Mouse (Mus musculus): ENCODE measurements around the gene Syne2. TPM values are rescaled to one million over a fixed set of nuclear protein-coding genes. Genes with fewer than 3 reads are reported as not detected.

Syne2 gene
- polyA plus RNA-seq, 1 experiment from 2014 or later: 80.1 TPM

DNA sequence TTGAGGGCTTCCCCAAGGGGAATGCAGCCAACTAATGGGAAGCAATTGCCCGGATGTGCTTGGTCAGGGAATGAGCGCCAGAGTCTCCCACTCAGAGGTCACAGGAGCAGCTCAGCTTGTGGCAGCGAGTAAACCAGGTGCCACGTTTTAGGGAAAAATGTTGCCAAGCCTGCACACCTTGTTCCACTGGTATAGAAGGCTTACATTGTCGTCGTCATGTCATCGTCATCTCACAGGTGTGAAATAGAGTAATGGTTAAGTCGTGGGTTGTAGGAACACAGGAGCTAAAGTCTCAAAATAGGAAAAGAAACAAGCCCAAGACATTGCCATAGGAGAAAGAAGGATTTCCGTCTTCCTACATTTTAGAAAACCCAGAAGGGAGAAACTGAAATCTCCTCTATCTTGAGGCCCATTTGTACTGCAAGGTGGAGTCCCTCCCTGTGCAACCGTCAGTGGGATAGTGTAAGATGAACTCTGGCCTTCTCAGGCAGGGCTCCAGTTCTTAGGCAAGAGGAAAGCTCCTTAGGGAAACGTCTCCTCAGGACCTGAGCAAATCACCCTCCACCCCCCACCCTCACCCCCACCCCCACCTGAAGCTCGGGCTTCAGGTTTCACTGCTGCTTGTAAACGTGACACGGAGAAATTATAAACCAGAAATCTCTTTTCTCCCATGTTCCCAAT lies 263.1 kb downstream of the Syne2 start:
- ATAC-seq (ENCODE audit: low FRiP score) (no peak; the same call in 1 of the 2 replicates), DNase-seq (ENCODE audit: low spot score, missing footprints) (no peak)
- Histone ChIP-seq H3K9ac (ENCODE audit: low read length) (peak overlapping the region; percentile 46), H3K4me1 (ENCODE audit: control insufficient read depth, insufficient read depth, low read length) (peaks cover 8% of the 10 kb centered on the region), H3K4me3 (ENCODE audit: low read depth, low read length) (no peak overlapping the region), H3K9me3 (ENCODE audit: control insufficient read depth, low read length) (no peaks in the 10 kb centered on the region), H3K36me3 (ENCODE audit: control insufficient read depth, insufficient read depth, low read length) (peaks cover 9% of the 10 kb centered on the region; the same call in 1 of the 2 replicates), H3K27ac (ENCODE audit: low read depth, low read length) (no peak overlapping the region), H3K27me3 (ENCODE audit: control insufficient read depth, insufficient read depth, low read length) (no peaks in the 10 kb centered on the region), H3K4me2 (peak overlapping the region; percentile 46)
- WGBS: 49% methylated on average over 14 of the region's 14 CpGs

DNA sequence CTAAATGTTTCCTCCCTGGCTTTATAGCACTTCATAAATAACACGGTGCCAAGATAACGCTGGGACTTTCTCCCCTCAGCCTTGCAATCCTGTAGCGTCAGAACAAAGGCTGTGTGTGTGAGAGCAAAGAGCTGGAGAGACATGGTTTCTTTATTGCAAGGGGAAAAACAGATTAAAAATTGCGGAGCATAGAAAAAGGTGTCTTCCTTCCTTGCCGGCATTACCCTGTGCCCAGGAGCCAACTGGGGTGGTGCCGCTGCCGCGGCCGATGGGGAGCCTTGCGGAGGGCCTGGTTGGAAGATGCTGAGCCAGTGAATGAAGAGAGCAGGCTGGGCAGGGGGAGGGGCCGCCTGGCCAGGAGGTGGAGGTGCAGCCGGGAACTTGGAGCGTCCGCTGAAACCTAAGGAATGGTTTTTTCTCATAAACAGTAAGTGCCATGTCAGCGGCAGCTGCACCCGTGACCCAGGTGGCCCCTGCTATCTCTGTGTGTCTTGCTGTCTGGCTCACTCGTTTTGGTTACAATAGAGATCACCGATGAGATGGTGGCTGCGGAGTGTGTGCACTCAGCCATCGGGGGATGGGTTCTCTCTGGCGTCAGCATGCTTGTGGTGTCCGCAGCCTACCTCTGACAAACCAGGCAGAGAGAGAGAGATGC lies 263.8 kb downstream of the Syne2 start:
- peak overlapping the region; percentile 21 for H3K4me3 ChIP-seq (ENCODE audit: low read depth, low read length)
- ATAC-seq (ENCODE audit: low FRiP score) (peak; percentile 90), DNase-seq (ENCODE audit: low spot score, missing footprints) (peak; percentile 93)
- peaks cover 9% of the 10 kb centered on the region; the same call in 1 of the 2 replicates for H3K36me3 ChIP-seq (ENCODE audit: control insufficient read depth, insufficient read depth, low read length)
- peak overlapping the region; percentile 46 for H3K9ac ChIP-seq (ENCODE audit: low read length)
- H3K4me1 ChIP-seq (ENCODE audit: control insufficient read depth, insufficient read depth, low read length): peaks cover 8% of the 10 kb centered on the region
- H3K4me2 ChIP-seq: peak overlapping the region; percentile 46
- no peak overlapping the region; the same call in 1 of the 2 replicates for H3K27ac ChIP-seq (ENCODE audit: low read depth, low read length)
- 7% methylated on average over 22 of the region's 22 CpGs for WGBS
- H3K27me3 ChIP-seq (ENCODE audit: control insufficient read depth, insufficient read depth, low read length): no peaks in the 10 kb centered on the region
- H3K9me3 ChIP-seq (ENCODE audit: control insufficient read depth, low read length): no peaks in the 10 kb centered on the region

DNA sequence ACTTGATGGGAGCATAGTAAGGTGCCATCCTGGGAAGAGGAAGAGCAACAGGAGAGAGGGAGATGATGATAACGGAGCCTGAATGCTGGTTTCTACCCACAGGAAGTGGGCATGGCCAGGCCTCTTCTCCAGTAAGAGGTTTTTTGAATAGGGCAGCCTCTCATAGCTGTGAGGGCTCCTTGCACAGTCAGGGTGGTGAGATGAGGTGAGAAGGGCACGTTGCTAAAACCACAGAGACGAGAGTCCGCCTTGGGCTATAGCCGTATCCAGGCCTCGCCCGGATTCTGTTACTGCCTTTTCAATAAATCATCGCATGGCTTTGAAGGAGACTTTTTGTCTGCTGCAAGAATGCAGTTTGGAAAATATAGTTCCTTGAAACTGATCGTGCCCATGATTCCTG lies 267.1 kb downstream of the Syne2 start:
- Histone ChIP-seq H3K27me3 (ENCODE audit: control insufficient read depth, insufficient read depth, low read length) (no peaks in the 10 kb centered on the region), H3K4me2 (no peak overlapping the region), H3K4me3 (ENCODE audit: low read depth, low read length) (no peak overlapping the region), H3K9me3 (ENCODE audit: control insufficient read depth, low read length) (no peaks in the 10 kb centered on the region), H3K27ac (ENCODE audit: low read depth, low read length) (no peak overlapping the region), H3K4me1 (ENCODE audit: control insufficient read depth, insufficient read depth, low read length) (peaks cover 8% of the 10 kb centered on the region), H3K9ac (ENCODE audit: low read length) (no peak overlapping the region), H3K36me3 (ENCODE audit: control insufficient read depth, insufficient read depth, low read length) (no peaks in the 10 kb centered on the region; the same call in 1 of the 2 replicates)
- ATAC-seq (ENCODE audit: low FRiP score) (no peak), DNase-seq (ENCODE audit: low spot score, missing footprints) (no peak)
- 88% methylated on average over 9 of the region's 9 CpGs for WGBS

DNA sequence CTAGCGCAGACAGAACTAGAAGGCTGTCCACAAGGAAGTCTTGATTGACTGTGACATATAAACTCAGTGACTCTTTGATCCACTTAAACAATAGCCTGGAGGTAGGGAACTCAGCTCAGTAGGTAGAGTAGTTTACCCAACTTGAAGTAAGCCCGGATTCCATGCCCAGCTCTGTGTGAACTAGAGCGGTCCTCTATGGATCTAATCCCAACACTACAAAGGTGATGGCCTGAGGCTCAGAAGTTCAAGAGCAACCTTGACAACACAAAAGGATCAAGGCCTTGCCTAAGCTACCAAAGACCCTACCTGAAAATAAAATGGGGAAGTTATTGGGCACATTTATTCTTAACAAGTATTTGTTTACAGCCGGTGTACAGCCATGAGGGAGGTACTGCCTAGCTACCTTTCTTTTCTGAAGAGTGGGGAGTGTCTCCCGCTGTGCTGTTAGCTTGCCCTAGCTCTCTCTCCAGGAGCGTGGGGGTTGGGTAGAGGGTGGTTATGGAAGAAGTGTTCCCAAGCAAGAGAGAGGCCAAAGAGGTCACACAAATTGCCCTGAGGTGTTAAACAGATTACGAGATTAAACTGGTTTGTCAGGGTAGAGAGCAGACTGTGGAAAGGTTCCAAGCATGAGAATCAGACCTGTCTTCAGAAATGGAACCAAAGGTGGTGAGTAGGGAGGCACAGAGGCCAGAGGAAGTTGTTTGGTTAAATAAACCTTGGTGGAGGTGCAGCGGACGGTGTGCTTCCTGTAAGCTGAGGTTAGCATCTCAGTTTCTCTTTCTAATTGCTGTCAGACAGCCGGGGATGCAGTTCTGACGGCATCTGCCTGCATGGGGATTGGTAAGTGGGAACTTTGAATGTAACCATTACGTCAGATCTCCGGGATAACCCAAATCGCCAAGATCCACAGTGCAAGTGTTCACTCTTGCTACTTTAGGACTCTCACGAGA lies 268.3 kb downstream of the Syne2 start:
- Histone ChIP-seq H3K4me1 (ENCODE audit: control insufficient read depth, insufficient read depth, low read length) (peaks cover 6% of the 10 kb centered on the region), H3K36me3 (ENCODE audit: control insufficient read depth, insufficient read depth, low read length) (no peaks in the 10 kb centered on the region; the same call in 1 of the 2 replicates), H3K27ac (ENCODE audit: low read depth, low read length) (no peak overlapping the region), H3K4me2 (no peak overlapping the region), H3K9me3 (ENCODE audit: control insufficient read depth, low read length) (no peaks in the 10 kb centered on the region), H3K27me3 (ENCODE audit: control insufficient read depth, insufficient read depth, low read length) (no peaks in the 10 kb centered on the region), H3K4me3 (ENCODE audit: low read depth, low read length) (no peak overlapping the region), H3K9ac (ENCODE audit: low read length) (no peak overlapping the region)
- 75% methylated on average over 15 of the region's 15 CpGs for WGBS
- no peak for DNase-seq (ENCODE audit: low spot score, missing footprints)
- ATAC-seq (ENCODE audit: low FRiP score): no peak

DNA sequence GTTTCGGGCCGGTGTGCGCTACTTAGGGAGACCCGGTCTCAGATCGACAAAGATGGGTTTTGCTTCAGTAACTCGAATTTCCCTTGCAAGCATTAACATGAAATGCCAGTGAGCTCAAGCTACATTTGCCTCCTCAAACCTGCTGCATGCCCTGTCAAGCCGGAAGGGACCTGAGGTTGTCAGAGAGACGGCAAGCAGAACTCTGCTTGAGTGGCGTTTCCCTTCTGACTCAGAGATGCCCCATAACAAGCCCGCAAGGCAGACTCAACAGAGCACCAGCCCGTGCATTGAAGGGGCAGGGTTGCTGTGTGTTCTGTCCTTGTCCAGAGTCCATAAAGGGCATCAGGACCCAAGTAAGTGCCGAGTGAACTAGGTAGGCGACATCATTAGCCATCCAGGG lies 269.1 kb downstream of the Syne2 start:
- no peaks in the 10 kb centered on the region for H3K27me3 ChIP-seq (ENCODE audit: control insufficient read depth, insufficient read depth, low read length)
- H3K4me1 ChIP-seq (ENCODE audit: control insufficient read depth, insufficient read depth, low read length): peaks cover under 1% of the 10 kb centered on the region; the same call in 1 of the 2 replicates
- H3K4me2 ChIP-seq: no peak overlapping the region
- ATAC-seq (ENCODE audit: low FRiP score): no peak
- no peak overlapping the region for H3K27ac ChIP-seq (ENCODE audit: low read depth, low read length)
- WGBS: 87% methylated on average over 13 of the region's 13 CpGs
- H3K9ac ChIP-seq (ENCODE audit: low read length): no peak overlapping the region
- no peak for DNase-seq (ENCODE audit: low spot score, missing footprints)
- H3K4me3 ChIP-seq (ENCODE audit: low read depth, low read length): no peak overlapping the region
- no peaks in the 10 kb centered on the region for H3K9me3 ChIP-seq (ENCODE audit: control insufficient read depth, low read length)
- H3K36me3 ChIP-seq (ENCODE audit: control insufficient read depth, insufficient read depth, low read length): no peaks in the 10 kb centered on the region; the same call in 1 of the 2 replicates

DNA sequence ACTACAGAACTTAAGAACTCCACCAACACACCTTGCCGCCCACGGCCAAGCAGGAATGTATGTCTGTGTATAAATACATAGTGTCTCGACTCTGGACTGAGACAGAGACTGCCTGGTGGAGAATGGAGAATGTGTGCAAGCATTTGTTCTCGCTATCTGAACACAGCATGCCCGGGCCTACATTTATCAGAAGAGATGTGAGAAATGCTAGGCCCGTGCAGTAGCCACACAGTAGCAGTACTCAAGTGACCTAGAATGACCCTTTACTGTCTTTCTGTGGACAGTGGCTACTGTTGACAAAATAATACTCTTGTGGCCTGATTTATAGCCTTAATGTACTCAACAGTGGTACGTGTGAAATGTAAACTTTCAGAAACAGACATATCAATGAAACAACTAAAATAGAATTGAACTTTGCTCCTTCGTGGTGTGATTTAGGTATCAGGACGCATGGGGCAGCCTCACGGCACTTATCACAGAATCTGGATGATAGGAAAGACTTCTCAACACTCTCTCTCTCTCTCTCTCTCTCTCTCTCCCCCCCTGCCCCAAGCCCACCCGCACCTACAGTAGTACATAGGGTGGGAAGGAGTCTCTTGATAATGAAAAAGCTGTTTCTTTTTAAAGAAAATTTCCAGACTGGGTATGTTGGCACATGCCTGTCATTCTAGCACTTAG lies 275.0 kb downstream of the Syne2 start:
- Histone ChIP-seq H3K4me1 (ENCODE audit: control insufficient read depth, insufficient read depth, low read length) (no peaks in the 10 kb centered on the region), H3K27me3 (ENCODE audit: control insufficient read depth, insufficient read depth, low read length) (no peaks in the 10 kb centered on the region), H3K27ac (ENCODE audit: low read depth, low read length) (no peak overlapping the region), H3K4me3 (ENCODE audit: low read depth, low read length) (no peak overlapping the region), H3K4me2 (no peak overlapping the region), H3K9ac (ENCODE audit: low read length) (no peak overlapping the region), H3K9me3 (ENCODE audit: control insufficient read depth, low read length) (no peaks in the 10 kb centered on the region), H3K36me3 (ENCODE audit: control insufficient read depth, insufficient read depth, low read length) (peaks cover 15% of the 10 kb centered on the region; the same call in 1 of the 2 replicates)
- WGBS: 95% methylated on average over 11 of the region's 11 CpGs
- no peak for ATAC-seq (ENCODE audit: low FRiP score)
- no peak for DNase-seq (ENCODE audit: low spot score, missing footprints)

DNA sequence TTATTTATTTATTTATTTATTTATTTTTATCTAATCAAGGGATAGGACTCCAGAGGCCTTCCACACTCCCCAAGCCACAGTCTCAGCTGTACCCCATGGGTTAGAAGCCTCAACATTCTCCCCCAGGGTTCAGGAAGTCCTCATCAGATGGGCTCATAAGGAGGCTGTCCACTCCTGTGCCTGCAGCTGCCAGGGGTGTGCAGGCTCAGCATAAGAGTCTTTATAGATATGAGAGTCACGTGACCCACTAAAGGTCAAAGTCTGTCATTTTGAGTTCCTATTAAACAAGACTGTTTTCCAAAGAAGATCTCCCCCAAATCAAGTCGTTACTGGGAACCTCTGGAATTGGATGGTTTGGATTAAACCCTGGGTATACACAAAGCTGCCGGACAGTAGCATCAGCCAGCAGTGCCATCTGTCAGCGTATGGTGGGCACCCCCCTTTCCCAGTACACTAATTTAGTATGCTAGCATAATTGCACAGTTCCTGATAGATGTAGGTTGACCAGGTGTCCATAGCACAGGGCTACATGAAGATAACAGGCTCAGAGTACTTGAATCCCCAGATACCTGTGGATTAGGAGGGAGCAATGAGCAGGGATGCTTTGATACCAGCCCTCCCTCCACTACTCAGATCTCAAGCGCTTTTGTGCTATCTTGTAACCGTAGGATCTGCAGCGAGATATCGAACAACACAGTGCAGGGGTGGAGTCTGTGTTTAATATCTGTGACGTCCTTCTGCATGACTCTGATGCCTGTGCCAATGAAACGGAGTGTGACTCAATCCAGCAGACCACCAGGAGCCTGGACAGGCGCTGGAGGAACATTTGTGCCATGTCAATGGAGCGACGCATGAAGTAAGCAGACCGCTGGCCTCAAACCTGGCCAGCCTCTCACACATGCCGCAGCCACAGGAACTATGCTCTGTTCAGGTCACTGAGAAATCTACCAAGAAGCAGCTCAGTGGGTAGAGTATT lies 276.0 kb downstream of the Syne2 start:
- H3K36me3 ChIP-seq (ENCODE audit: control insufficient read depth, insufficient read depth, low read length): peaks cover 19% of the 10 kb centered on the region; the same call in 1 of the 2 replicates
- H3K4me2 ChIP-seq: no peak overlapping the region
- no peak for ATAC-seq (ENCODE audit: low FRiP score)
- H3K27ac ChIP-seq (ENCODE audit: low read depth, low read length): no peak overlapping the region
- WGBS: 92% methylated on average over 15 of the region's 15 CpGs
- H3K9me3 ChIP-seq (ENCODE audit: control insufficient read depth, low read length): no peaks in the 10 kb centered on the region
- H3K27me3 ChIP-seq (ENCODE audit: control insufficient read depth, insufficient read depth, low read length): no peaks in the 10 kb centered on the region
- H3K9ac ChIP-seq (ENCODE audit: low read length): no peak overlapping the region
- no peak overlapping the region for H3K4me3 ChIP-seq (ENCODE audit: low read depth, low read length)
- no peaks in the 10 kb centered on the region for H3K4me1 ChIP-seq (ENCODE audit: control insufficient read depth, insufficient read depth, low read length)
- DNase-seq (ENCODE audit: low spot score, missing footprints): peak; percentile 59
